Mouse (Mus musculus) heart, adult 2 months (tissue): ENCODE results near the gene Pygl.

ENCODE experiments used
- CTCF ChIP-seq: fragments of 200-600 bp; IDR thresholded peaks from 2 replicates; pipeline ENCODE4 v1.8.1; 2022; ENCODE audit warnings: antibody characterized with exemption, mild to moderate bottlenecking, moderate library complexity
- EP300 ChIP-seq: fragments of 200-500 bp; IDR thresholded peaks from 2 replicates; pipeline ENCODE4 v1.6.1; 2011; ENCODE audit warnings: low read depth, low read length, control low read depth; ENCODE audit not compliant: insufficient read depth
- POLR2A ChIP-seq: fragments of 200-500 bp; IDR thresholded peaks from 2 replicates; pipeline ENCODE4 v1.6.1; 2011; ENCODE audit warnings: mild to moderate bottlenecking, low read depth, low read length, control low read depth; ENCODE audit not compliant: insufficient read depth

DNA sequence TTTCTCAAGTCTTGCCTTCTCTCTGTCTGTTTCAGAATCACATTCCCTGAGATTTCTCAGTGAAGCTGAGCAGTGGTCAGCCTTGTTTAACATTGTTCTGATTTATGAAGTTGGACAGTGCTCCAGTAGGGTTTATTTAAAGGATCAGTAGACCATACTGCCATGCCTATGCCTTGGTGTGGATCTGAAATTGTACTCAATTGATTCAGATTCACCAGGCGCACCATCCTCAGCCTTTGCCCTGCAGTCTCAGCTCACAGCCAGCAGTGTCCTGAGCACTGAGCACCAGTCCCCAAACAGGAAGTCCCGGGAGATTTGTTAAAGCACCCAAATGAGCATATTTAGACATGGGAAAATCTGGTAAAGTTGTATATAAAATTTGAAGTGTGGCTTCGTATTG, 66.5 kb downstream of the Pygl start:
- no peak for TF ChIP-seq POLR2A
- no peak for TF ChIP-seq CTCF
- no peak for TF ChIP-seq EP300
